Mouse (Mus musculus): ENCODE measurements at regions not wholly inside any gene's neighbourhood (a gene's known extent, or its start where the extent isn't known, plus 50 kb on each side); places are given as distances from the start of the nearest gene placed in this dataset.

GRCm38 (mm10) chr7:136121406-136121805 is 405.2 kb upstream of the Mki67 start:
- no peak for DNase-seq

GRCm38 (mm10) chr7:136124786-136125185 is 408.6 kb upstream of the Mki67 start:
- DNase-seq: no peak

GRCm38 (mm10) chr7:136126393-136126792 is 410.2 kb upstream of the Mki67 start:
- no peak for DNase-seq

- DNase-seq: peak in 1 of 2 experiments; percentile 21
Measured at GRCm38 (mm10) chr7:136127576-136127975, 411.4 kb upstream of the Mki67 start.

GRCm38 (mm10) chr7:136129721-136130123 is 413.6 kb upstream of the Mki67 start:
- peak in 1 of 2 experiments; percentile 19 for DNase-seq

GRCm38 (mm10) chr7:136130666-136131239 is 414.6 kb upstream of the Mki67 start:
- no peak for DNase-seq

GRCm38 (mm10) chr7:136132976-136133375 is 416.8 kb upstream of the Mki67 start:
- DNase-seq: no peak

- DNase-seq: no peak
Measured at GRCm38 (mm10) chr7:136136666-136137065, 420.5 kb upstream of the Mki67 start.

GRCm38 (mm10) chr7:136137341-136137740 is 421.2 kb upstream of the Mki67 start:
- no peak for DNase-seq

GRCm38 (mm10) chr7:136137831-136138602 is 421.9 kb upstream of the Mki67 start:
- DNase-seq: no peak

- no peak for DNase-seq
Measured at GRCm38 (mm10) chr7:136142832-136143231, 426.7 kb upstream of the Mki67 start.

- no peak for DNase-seq
Measured at GRCm38 (mm10) chr7:136150196-136150595, 434.0 kb upstream of the Mki67 start.

GRCm38 (mm10) chr7:136151301-136151930 is 435.3 kb upstream of the Mki67 start:
- no peak for DNase-seq

GRCm38 (mm10) chr7:136152470-136152869 is 436.3 kb upstream of the Mki67 start:
- peak in 1 of 2 experiments; percentile 53 for DNase-seq

GRCm38 (mm10) chr7:136153621-136154020 is 437.5 kb upstream of the Mki67 start:
- DNase-seq: no peak

- no peak for DNase-seq
Measured at GRCm38 (mm10) chr7:136159136-136159535, 443.0 kb upstream of the Mki67 start.

- no peak for DNase-seq
Measured at GRCm38 (mm10) chr7:136161526-136161925, 445.4 kb upstream of the Mki67 start.

GRCm38 (mm10) chr7:136164834-136165233 is 448.7 kb upstream of the Mki67 start:
- no peak for DNase-seq

GRCm38 (mm10) chr7:136169261-136169660 is 453.1 kb upstream of the Mki67 start:
- no peak for DNase-seq

GRCm38 (mm10) chr7:136176373-136176772 is 460.2 kb upstream of the Mki67 start:
- no peak for DNase-seq

GRCm38 (mm10) chr7:136180996-136181395 is 464.8 kb upstream of the Mki67 start:
- DNase-seq: no peak

- no peak for DNase-seq
Measured at GRCm38 (mm10) chr7:136182101-136182500, 465.9 kb upstream of the Mki67 start.

- no peak for DNase-seq
Measured at GRCm38 (mm10) chr7:136196424-136197160, 480.4 kb upstream of the Mki67 start.
